Mouse (Mus musculus) bone marrow, adult 2 months (tissue): Measurements from ENCODE around the gene C1ql1. TPM values are rescaled to one million over a fixed set of nuclear protein-coding genes. Genes with fewer than 3 reads are reported as not detected.

Experiments
- H3K27ac ChIP-seq: fragments of 200-500 bp; 2 replicates; pipeline ENCODE4 v1.5.1; 2012; ENCODE audit warnings: low read depth, mild to moderate bottlenecking, control low read depth, inconsistent platforms, low read length; ENCODE audit not compliant: control insufficient read depth, poor library complexity, insufficient read depth
- H3K4me1 ChIP-seq: fragments of 200-500 bp; 2 replicates; pipeline ENCODE4 v1.6.1; 2011; ENCODE audit warnings: low read length; ENCODE audit not compliant: control insufficient read depth, insufficient read depth
- H3K4me3 ChIP-seq: fragments of 200-500 bp; replicated peaks from 2 replicates; pipeline ENCODE3; 2011; ENCODE audit warnings: mild to moderate bottlenecking, low read depth, low read length, control low read depth; ENCODE audit not compliant: control insufficient read depth
- CTCF ChIP-seq: fragments of 200-500 bp; IDR thresholded peaks from 2 replicates; pipeline ENCODE4 v1.5.1; 2011; ENCODE audit warnings: low read length, control low read depth; ENCODE audit not compliant: control insufficient read depth, insufficient read depth
- POLR2A ChIP-seq: fragments of 200-500 bp; IDR thresholded peaks from 2 replicates; pipeline ENCODE4 v1.6.1; 2011; ENCODE audit warnings: low read depth, mild to moderate bottlenecking, control low read depth, low read length, borderline replicate concordance; ENCODE audit not compliant: control insufficient read depth
- WGBS: fragments of 180-500 bp; shearing (Covaris S2); methylation state at CpG from one replicate; pipeline ENCODE4 v1.1.7; 2018; 5-methylcytosine and 5-hydroxymethylcytosine counted together
- polyA plus RNA-seq: library from polyadenylated mRNA; stranded (reverse); fragments of >200 nt; gene quantifications from 2 replicates; pipeline ENCODE4 v1.2.4, GENCODE M21; 2011; ENCODE audit warnings: low replicate concordance; ENCODE audit not compliant: missing spikeins, insufficient read depth, insufficient read length

C1ql1 gene
- polyA plus RNA-seq, 1 experiment: not detected

- WGBS: 2% methylated on average over 51 of the region's 51 CpGs
- Histone ChIP-seq H3K27ac (no peak overlapping the region), H3K4me3 (peak overlapping the region; percentile 16), H3K4me1 (no peaks in the 10 kb centered on the region)
- TF ChIP-seq POLR2A (no peak), CTCF (no peak)
Observed at GRCm38 (mm10) chr11:102948043-102948961, 1.8 kb upstream of the C1ql1 start.

- Histone ChIP-seq H3K4me3 (no peak overlapping the region), H3K27ac (no peak overlapping the region), H3K4me1 (no peaks in the 10 kb centered on the region)
- TF ChIP-seq CTCF (no peak), POLR2A (no peak)
- 10% methylated on average over 8 of the region's 8 CpGs for WGBS
Observed at GRCm38 (mm10) chr11:102946992-102947343, 480 bp upstream of the C1ql1 start.

GRCm38 (mm10) chr11:102945306-102946264, 903 bp downstream of the C1ql1 start:
- no peaks in the 10 kb centered on the region for H3K4me1 ChIP-seq
- TF ChIP-seq CTCF (no peak), POLR2A (no peak)
- H3K4me3 ChIP-seq: no peak overlapping the region
- peak overlapping the region; percentile 11; the same call in 1 of the 2 replicates for H3K27ac ChIP-seq
- 9% methylated on average over 54 of the region's 54 CpGs for WGBS

GRCm38 (mm10) chr11:102941236-102941635, 5.3 kb downstream of the C1ql1 start:
- no peak for TF ChIP-seq CTCF
- TF ChIP-seq POLR2A: no peak
- WGBS: 46% methylated on average over 6 of the region's 6 CpGs
- no peak overlapping the region for H3K27ac ChIP-seq
- no peak overlapping the region for H3K4me3 ChIP-seq
- no peaks in the 10 kb centered on the region for H3K4me1 ChIP-seq

- WGBS: 17% methylated on average over 13 of the region's 13 CpGs
- no peak overlapping the region for H3K4me3 ChIP-seq
- H3K27ac ChIP-seq: no peak overlapping the region
- no peaks in the 10 kb centered on the region for H3K4me1 ChIP-seq
- no peak for TF ChIP-seq POLR2A
Observed at GRCm38 (mm10) chr11:102939024-102939675, 7.3 kb downstream of the C1ql1 start.

- no peaks in the 10 kb centered on the region for H3K4me1 ChIP-seq
- 72% methylated on average over 3 of the region's 3 CpGs for WGBS
Observed at GRCm38 (mm10) chr11:102937529-102938182, 8.8 kb downstream of the C1ql1 start.

GRCm38 (mm10) chr11:102936272-102936671, 10.2 kb downstream of the C1ql1 start:
- Histone ChIP-seq H3K27ac (no peak overlapping the region), H3K4me1 (no peaks in the 10 kb centered on the region), H3K4me3 (no peak overlapping the region)
- TF ChIP-seq POLR2A (no peak), CTCF (no peak)
- WGBS: 58% methylated on average over 4 of the region's 4 CpGs

More at GRCm38 (mm10) chr11:102937529-102938182, 8.8 kb downstream of the C1ql1 start:
- no peak overlapping the region for H3K27ac ChIP-seq
- H3K4me3 ChIP-seq: no peak overlapping the region
- TF ChIP-seq POLR2A (no peak), CTCF (no peak)
